Mouse (Mus musculus): ENCODE data around the gene Zdhhc4.

DNA sequence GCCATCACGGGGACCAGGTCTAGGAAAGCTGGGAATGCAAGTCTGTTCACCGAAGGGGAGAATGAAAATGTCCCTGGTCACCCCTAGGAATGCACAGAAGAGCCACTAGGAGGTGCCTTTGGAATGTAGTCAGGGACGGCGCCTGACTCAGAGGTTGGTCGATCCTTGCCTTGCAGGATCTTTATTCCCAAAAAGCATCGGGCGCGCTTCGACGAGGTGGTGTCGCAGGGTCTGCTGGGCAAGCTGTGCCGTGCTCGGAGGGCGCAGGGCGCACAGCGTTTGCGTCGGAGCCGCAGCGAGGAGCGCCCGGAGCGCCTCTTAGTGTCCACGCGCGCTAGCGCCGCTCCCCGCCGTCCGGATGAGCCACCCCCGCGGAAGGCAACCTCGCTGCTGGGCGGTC is 43.8 kb upstream of the Zdhhc4 start:
- TF ChIP-seq GATA1 (IDR thresholded peaks at IDR 0.05; ENCODE audit: low read length) (no peak), TAL1 (IDR thresholded peaks at IDR 0.05; ENCODE audit: low read length) (no peak)
